Comparison of ENCODE assay signal across 8 mouse cellular contexts in genomic region chr17:25578920-25579319, GRCm38 (mm10). TPM values are rescaled to one million over a fixed set of nuclear protein-coding genes. Genes with fewer than 3 reads are reported as not detected.
DNase-seq lines count a peak whose midpoint lies in the region; ATAC-seq and TF ChIP-seq lines count a peak whose summit lies in the region.

Gene Lmf1, plus strand, starts transcription at chr17:25579085.

- TF ChIP-seq CTCF in gastrocnemius, adult 2 months (IDR thresholded peaks at IDR 0.05) = peak; percentile 30; the same call in 1 of the 2 replicates
- peak; percentile 61 for TF ChIP-seq CTCF in hindbrain, postnatal 0 days (IDR thresholded peaks at IDR 0.05; ENCODE audit: low read depth)

- ATAC-seq in common myeloid progenitor, adult 5-6 weeks (replicated peaks; ENCODE audit: low read depth, poor library complexity, severe bottlenecking) = peak; percentile 96
- ATAC-seq in hindbrain, postnatal 0 days = peak; percentile 95

- no peaks in the 10 kb centered on the region for H3K9me3 ChIP-seq in hindbrain, postnatal 0 days (ENCODE audit: low read length)
- H3K9me3 ChIP-seq in megakaryocyte, embryonic 14.5 days = no peaks in the 10 kb centered on the region

- peak; percentile 99 for DNase-seq in ZHBTc4 (ENCODE audit: low read depth, low spot score)
- peak; percentile 98 for DNase-seq in gastrocnemius, adult 2 months
- DNase-seq in hindbrain, postnatal 0 days (ENCODE audit: low spot score) = peak; percentile 97
- DNase-seq in left cerebral cortex, adult 8-10 months (ENCODE audit: low spot score in 2 of 2) = peak; percentile 87 to 96
- DNase-seq in right cerebral cortex, postnatal 10 days (ENCODE audit: low spot score in 2 of 2) = peak; percentile 97 to 98
- DNase-seq in urinary bladder, postnatal 25 days (ENCODE audit: low spot score) = peak; percentile 94

- H3K9ac ChIP-seq in hindbrain, postnatal 0 days (replicated peaks; ENCODE audit: low read length) = peak within 1 kb of the TSS; percentile 56

- H3K27me3 ChIP-seq in hindbrain, postnatal 0 days (ENCODE audit: insufficient read depth, low read length) = no peaks in the 10 kb centered on the region
- H3K27me3 ChIP-seq in megakaryocyte, embryonic 14.5 days (replicated peaks) = peaks cover 62% of the 10 kb centered on the region

- intact Hi-C loops in gastrocnemius, adult 2 months (cut with DNase I) = loop anchor here (10.0 kb wide), 1 partner anchor 216 kb away; the partner anchor contains the start of genes AC134908.4, Fam173a and Metrn

- peak within 1 kb of the TSS; percentile 79 for H3K4me3 ChIP-seq in gastrocnemius, adult 2 months
- H3K4me3 ChIP-seq in hindbrain, postnatal 0 days (ENCODE audit: low read length) = peak within 1 kb of the TSS; percentile 50
- H3K4me3 ChIP-seq in megakaryocyte, embryonic 14.5 days (replicated peaks) = peak within 1 kb of the TSS; percentile 93

- peak within 1 kb of the TSS; percentile 71 for H3K4me2 ChIP-seq in hindbrain, postnatal 0 days (ENCODE audit: low read depth, low read length)

- 0 out of 2 replicates have a peak, but pooled peaks cover 5% of the 10 kb centered on the region for H3K4me1 ChIP-seq in hindbrain, postnatal 0 days (ENCODE audit: insufficient read depth, low read length)
- peaks cover 34% of the 10 kb centered on the region for H3K4me1 ChIP-seq in megakaryocyte, embryonic 14.5 days

- peak within 1 kb of the TSS; percentile 92 for H3K27ac ChIP-seq in gastrocnemius, adult 2 months
- peak within 1 kb of the TSS; percentile 60 for H3K27ac ChIP-seq in hindbrain, postnatal 0 days

- under 1% methylated on average over 31 of the region's 31 CpGs for WGBS in hindbrain, postnatal 0 days

- H3K36me3 ChIP-seq in hindbrain, postnatal 0 days (ENCODE audit: insufficient read depth, low read length) = no peaks in the 10 kb centered on the region
- no peaks in the 10 kb centered on the region for H3K36me3 ChIP-seq in megakaryocyte, embryonic 14.5 days (replicated peaks; ENCODE audit: low read length)

RNA-seq across cellular contexts. Expression of gene Lmf1, which starts in this region (rescaled TPM):
- total RNA-seq in common myeloid progenitor, adult 5-6 weeks (2017) = 9.0 and 11.7 TPM in 2 replicates
- total RNA-seq in gastrocnemius, adult 2 months (2021) = 10 to 100 TPM in 1 of 2 experiments, 1 to 10 TPM in 1; 9.7 to 14.9 TPM
- total RNA-seq in hindbrain, postnatal 0 days (2014; rRNA removed) = 38.1 and 45.1 TPM in 2 replicates
- 21.4 and 22.4 TPM in 2 replicates for polyA plus RNA-seq in hindbrain, postnatal 0 days (2015; fragmentation: Nextera tagmentation; extraction: Ambion mirVana)
- total RNA-seq in left cerebral cortex, adult 8-10 months (2022) = 10 to 100 TPM; 22.0 to 26.3 (median 24.6) TPM
- polyA plus RNA-seq in megakaryocyte, embryonic 14.5 days (2012; ENCODE audit: insufficient read depth, low replicate concordance) = 17.8 and 34.8 TPM in 2 replicates

Comparison
In these comparisons a context has a peak if more than half of its experiments do, and no peak if none do; other contexts are left out.
1. Peak in every context shown above with its lines: DNase-seq, ATAC-seq, H3K4me3 ChIP-seq and H3K27ac ChIP-seq.